Comparison of ENCODE assay signal across 14 mouse cellular contexts in genomic region chr2:29634541-29634940, GRCm38 (mm10). TPM values are rescaled to one million over a fixed set of nuclear protein-coding genes. Genes with fewer than 3 reads are reported as not detected.
DNase-seq lines count a peak whose midpoint lies in the region; ATAC-seq and TF ChIP-seq lines count a peak whose summit lies in the region.
"Had no signal": no experiment of that assay in that cellular context is flagged by ENCODE, and none has a peak within 500 bp of the region (broad histone marks: within the 10 kb centered on the region; RNA-seq: fewer than 3 reads in every experiment).

No protein-coding gene starts in this region.

- no peak overlapping the region for H3K4me3 ChIP-seq in heart, embryonic 13.5 days
- no peak overlapping the region for H3K4me3 ChIP-seq in ES-E14 (ENCODE audit: insufficient read depth in 1 of 2, low read depth in 1 of 2, low read length in 2 of 2, poor library complexity in 1 of 2, severe bottlenecking in 1 of 2)
- no peak overlapping the region for H3K4me3 ChIP-seq in brown adipose tissue, adult 24 weeks (ENCODE audit: insufficient read depth, low read depth, low read length)
- H3K4me3 ChIP-seq: left cerebral cortex, adult 2 months; liver, embryonic 15.5 days had no signal

- H3K27me3 ChIP-seq in heart, embryonic 13.5 days (replicated peaks) = no peaks in the 10 kb centered on the region
- H3K27me3 ChIP-seq: liver, embryonic 15.5 days had no signal

- WGBS in heart, embryonic 13.5 days = 55% methylated on average over 5 of the region's 5 CpGs

- DNase-seq in heart, adult 8-10 months (ENCODE audit: low spot score) = no peak
- peak; percentile 67 for DNase-seq in layer of hippocampus, adult 9-11 months
- DNase-seq in layer of hippocampus, postnatal 25 days (ENCODE audit: extremely low spot score in 1 of 2, low spot score in 1 of 2) = no peak
- no peak for DNase-seq in ES-E14 (ENCODE audit: low read depth, low spot score)
- DNase-seq in retina, postnatal 1 day = no peak
- DNase-seq: adrenal gland, postnatal 25 days; cerebellum, postnatal 10 days; kidney, postnatal 14 days had no signal

- no peak overlapping the region for H3K4me2 ChIP-seq in heart, embryonic 13.5 days
- H3K4me2 ChIP-seq: hindbrain, embryonic 14.5 days; liver, embryonic 15.5 days had no signal

- in situ Hi-C loops in ES-E14 (cut with MboI; ENCODE audit: low sequenced_read_pairs in 2 of 2, unreplicated experiment in 2 of 2) = no loop called here

- ATAC-seq in heart, embryonic 13.5 days (ENCODE audit: extremely low read depth, insufficient number of reproducible peaks, low FRiP score, low TSS enrichment) = no peak
- ATAC-seq: intestine, postnatal 0 days had no signal

- peaks cover 7% of the 10 kb centered on the region; the same call in 1 of the 2 replicates for H3K36me3 ChIP-seq in heart, embryonic 13.5 days
- H3K36me3 ChIP-seq in ES-E14 (ENCODE audit: control insufficient read depth, insufficient read depth, low read length, poor library complexity, severe bottlenecking) = no peaks in the 10 kb centered on the region; the same call in 1 of the 2 replicates
- H3K36me3 ChIP-seq: liver, embryonic 15.5 days had no signal

- H3K9ac ChIP-seq in heart, embryonic 13.5 days = peak overlapping the region; percentile 28; the same call in 1 of the 2 replicates
- 0 out of 2 replicates have a peak overlapping the region, but pooled peaks have one; percentile 12 for H3K9ac ChIP-seq in ES-E14 (ENCODE audit: insufficient read depth, low read depth, low read length, poor library complexity, severe bottlenecking)
- H3K9ac ChIP-seq: hindbrain, embryonic 14.5 days; liver, embryonic 15.5 days had no signal

- H3K4me1 ChIP-seq in heart, embryonic 13.5 days = peaks cover 78% of the 10 kb centered on the region
- peaks cover 30 to 58% of the 10 kb centered on the region in 2 experiments for H3K4me1 ChIP-seq in ES-E14 (ENCODE audit: control insufficient read depth in 2 of 2, insufficient read depth in 2 of 2, low read length in 2 of 2, poor library complexity in 1 of 2)
- H3K4me1 ChIP-seq in brown adipose tissue, adult 24 weeks (ENCODE audit: control insufficient read depth, insufficient read depth, insufficient read length, low read length) = peaks cover 68% of the 10 kb centered on the region

- peak overlapping the region; percentile 88 for H3K27ac ChIP-seq in heart, embryonic 13.5 days (replicated peaks)
- no peak overlapping the region for H3K27ac ChIP-seq in ES-E14 (ENCODE audit: insufficient read depth, low read depth, low read length, poor library complexity, severe bottlenecking)
- peak overlapping the region; percentile 85 for H3K27ac ChIP-seq in brown adipose tissue, adult 24 weeks (replicated peaks; ENCODE audit: low read depth, low read length)
- H3K27ac ChIP-seq: hindbrain, embryonic 14.5 days had no signal

- H3K9me3 ChIP-seq in heart, embryonic 13.5 days = no peaks in the 10 kb centered on the region
- no peaks in the 10 kb centered on the region for H3K9me3 ChIP-seq in ES-E14 (ENCODE audit: control insufficient read depth, insufficient read depth, low read depth, low read length)
- H3K9me3 ChIP-seq: liver, embryonic 15.5 days had no signal

TF ChIP-seq in ES-E14, 5 proteins besides CTCF, POLR2A, EP300 and RAD21:
- TF ChIP-seq MAFK (IDR thresholded peaks at IDR 0.05; ENCODE audit: insufficient read depth, low read depth, low read length) (no peak), ZNF384 (IDR thresholded peaks at IDR 0.05; ENCODE audit: low read depth, low read length) (no peak), HCFC1 (IDR thresholded peaks at IDR 0.05; ENCODE audit: borderline replicate concordance, insufficient read depth, low read length) (no peak), CHD2 (IDR thresholded peaks at IDR 0.05; ENCODE audit: low read depth, low read length) (no peak), ZC3H11A (IDR thresholded peaks at IDR 0.05; ENCODE audit: borderline replicate concordance, low read depth, low read length) (no peak)

RNA-seq across cellular contexts. Expression of gene Rapgef1, which starts 15.0 kb away (rescaled TPM):
- 8.4 and 9.7 TPM in 2 replicates for polyA plus RNA-seq in heart, embryonic 13.5 days (2015; fragmentation: Nextera tagmentation; extraction: Ambion mirVana)
- 100 to 1,000 TPM in 3 of 4 experiments, 10 to 100 TPM in 1; 98.1 to 113 (median 107) TPM for total RNA-seq in heart, adult 8-10 months (2022)
- 100 to 1,000 TPM in 1 of 2 experiments, 10 to 100 TPM in 1; 99.0 to 104 TPM for total RNA-seq in layer of hippocampus, postnatal 25 days (2021)
- 48.5 and 54.6 TPM in 2 replicates for total RNA-seq in ES-E14 (2012; rRNA removed)
- polyA plus RNA-seq in brown adipose tissue, adult 24 weeks (2012; ENCODE audit: insufficient read depth, insufficient read length, missing spikeins) = 19.1 and 24.3 TPM in 2 replicates
